Mouse (Mus musculus): ENCODE measurements at regions not wholly inside any gene's neighbourhood (a gene's known extent, or its start where the extent isn't known, plus 50 kb on each side); places are given as distances from the start of the nearest gene placed in this dataset.
A peak's percentile ranks its signal among the peaks of the same experiment; 100 is the strongest.

GRCm38 (mm10) chr6:148571651-148572050 lies 127.5 kb upstream of the Tmtc1 start:
- Histone ChIP-seq H3K4me2 (ENCODE audit: low read length) (no peak overlapping the region), H3K27ac (ENCODE audit: low read depth) (no peak overlapping the region), H3K4me3 (ENCODE audit: low read depth, low read length) (no peak overlapping the region), H3K9me3 (ENCODE audit: control insufficient read depth, low read length) (no peaks in the 10 kb centered on the region), H3K9ac (ENCODE audit: low read length) (no peak overlapping the region), H3K36me3 (ENCODE audit: control insufficient read depth, insufficient read depth, low read length) (no peaks in the 10 kb centered on the region), H3K27me3 (replicated peaks; ENCODE audit: control insufficient read depth, insufficient read depth, low read length) (no peaks in the 10 kb centered on the region), H3K4me1 (replicated peaks; ENCODE audit: control insufficient read depth, insufficient read depth, low read length) (no peaks in the 10 kb centered on the region)
- DNase-seq (ENCODE audit: low spot score) (no peak), ATAC-seq (replicated peaks; ENCODE audit: low FRiP score, low TSS enrichment, low read depth) (no peak)
- WGBS, result 49% methylated on average over 3 of the region's 3 CpGs

GRCm38 (mm10) chr6:148564146-148564545 lies 120.0 kb upstream of the Tmtc1 start:
- H3K4me1 ChIP-seq (replicated peaks; ENCODE audit: control insufficient read depth, insufficient read depth, low read length), result 0 out of 2 replicates have a peak, but pooled peaks cover 6% of the 10 kb centered on the region
- no peak overlapping the region for H3K4me2 ChIP-seq (ENCODE audit: low read length)
- H3K27me3 ChIP-seq (replicated peaks; ENCODE audit: control insufficient read depth, insufficient read depth, low read length), result no peaks in the 10 kb centered on the region
- H3K9me3 ChIP-seq (ENCODE audit: control insufficient read depth, low read length), result no peaks in the 10 kb centered on the region
- DNase-seq (ENCODE audit: low spot score) (no peak), ATAC-seq (replicated peaks; ENCODE audit: low FRiP score, low TSS enrichment, low read depth) (no peak)
- H3K36me3 ChIP-seq (ENCODE audit: control insufficient read depth, insufficient read depth, low read length), result no peaks in the 10 kb centered on the region
- no peak overlapping the region for H3K4me3 ChIP-seq (ENCODE audit: low read depth, low read length)
- no peak overlapping the region for H3K27ac ChIP-seq (ENCODE audit: low read depth)
- no peak overlapping the region for H3K9ac ChIP-seq (ENCODE audit: low read length)
- 86% methylated on average over 2 of the region's 2 CpGs for WGBS

- no peaks in the 10 kb centered on the region for H3K27me3 ChIP-seq (replicated peaks; ENCODE audit: control insufficient read depth, insufficient read depth, low read length)
- DNase-seq (ENCODE audit: low spot score), result no peak
Measured at GRCm38 (mm10) chr6:148562206-148562708, 118.1 kb upstream of the Tmtc1 start.

GRCm38 (mm10) chr6:148556484-148556871 lies 112.3 kb upstream of the Tmtc1 start:
- no peak overlapping the region for H3K4me3 ChIP-seq (ENCODE audit: low read depth, low read length)
- no peaks in the 10 kb centered on the region for H3K36me3 ChIP-seq (ENCODE audit: control insufficient read depth, insufficient read depth, low read length)
- H3K4me1 ChIP-seq (replicated peaks; ENCODE audit: control insufficient read depth, insufficient read depth, low read length), result peaks cover 9% of the 10 kb centered on the region
- no peaks in the 10 kb centered on the region for H3K27me3 ChIP-seq (replicated peaks; ENCODE audit: control insufficient read depth, insufficient read depth, low read length)
- ATAC-seq (replicated peaks; ENCODE audit: low FRiP score, low TSS enrichment, low read depth) (no peak), DNase-seq (ENCODE audit: low spot score) (no peak)
- H3K27ac ChIP-seq (ENCODE audit: low read depth), result peak overlapping the region; percentile 75
- H3K4me2 ChIP-seq (ENCODE audit: low read length), result no peak overlapping the region
- no peak overlapping the region for H3K9ac ChIP-seq (ENCODE audit: low read length)
- 46% methylated on average over 2 of the region's 2 CpGs for WGBS
- H3K9me3 ChIP-seq (ENCODE audit: control insufficient read depth, low read length), result no peaks in the 10 kb centered on the region

More at GRCm38 (mm10) chr6:148562206-148562708, 118.1 kb upstream of the Tmtc1 start:
- no peak overlapping the region for H3K4me3 ChIP-seq (ENCODE audit: low read depth, low read length)
- no peak overlapping the region for H3K27ac ChIP-seq (ENCODE audit: low read depth)
- ATAC-seq (replicated peaks; ENCODE audit: low FRiP score, low TSS enrichment, low read depth), result no peak
- 0 out of 2 replicates have a peak, but pooled peaks cover 6% of the 10 kb centered on the region for H3K4me1 ChIP-seq (replicated peaks; ENCODE audit: control insufficient read depth, insufficient read depth, low read length)
- WGBS, result 26% methylated on average over 2 of the region's 2 CpGs
- H3K4me2 ChIP-seq (ENCODE audit: low read length), result no peak overlapping the region
- H3K36me3 ChIP-seq (ENCODE audit: control insufficient read depth, insufficient read depth, low read length), result no peaks in the 10 kb centered on the region
- H3K9ac ChIP-seq (ENCODE audit: low read length), result no peak overlapping the region
- H3K9me3 ChIP-seq (ENCODE audit: control insufficient read depth, low read length), result no peaks in the 10 kb centered on the region

- peak overlapping the region; percentile 75 for H3K27ac ChIP-seq (ENCODE audit: low read depth)
- no peak for DNase-seq (ENCODE audit: low spot score)
- H3K9ac ChIP-seq (ENCODE audit: low read length), result no peak overlapping the region
- no peak overlapping the region for H3K4me3 ChIP-seq (ENCODE audit: low read depth, low read length)
- H3K27me3 ChIP-seq (replicated peaks; ENCODE audit: control insufficient read depth, insufficient read depth, low read length), result no peaks in the 10 kb centered on the region
- no peaks in the 10 kb centered on the region for H3K9me3 ChIP-seq (ENCODE audit: control insufficient read depth, low read length)
- peaks cover 9% of the 10 kb centered on the region for H3K4me1 ChIP-seq (replicated peaks; ENCODE audit: control insufficient read depth, insufficient read depth, low read length)
- no peak overlapping the region for H3K4me2 ChIP-seq (ENCODE audit: low read length)
- no peak for ATAC-seq (replicated peaks; ENCODE audit: low FRiP score, low TSS enrichment, low read depth)
- 58% methylated on average over 5 of the region's 5 CpGs for WGBS
- no peaks in the 10 kb centered on the region for H3K36me3 ChIP-seq (ENCODE audit: control insufficient read depth, insufficient read depth, low read length)
Measured at GRCm38 (mm10) chr6:148555651-148556483, 111.7 kb upstream of the Tmtc1 start.

GRCm38 (mm10) chr6:148554463-148554862 lies 110.3 kb upstream of the Tmtc1 start:
- WGBS, result 91% methylated on average over 3 of the region's 3 CpGs
- Histone ChIP-seq H3K27me3 (replicated peaks; ENCODE audit: control insufficient read depth, insufficient read depth, low read length) (no peaks in the 10 kb centered on the region), H3K4me3 (ENCODE audit: low read depth, low read length) (no peak overlapping the region), H3K4me2 (ENCODE audit: low read length) (no peak overlapping the region), H3K9ac (ENCODE audit: low read length) (no peak overlapping the region), H3K27ac (ENCODE audit: low read depth) (no peak overlapping the region), H3K9me3 (ENCODE audit: control insufficient read depth, low read length) (no peaks in the 10 kb centered on the region), H3K4me1 (replicated peaks; ENCODE audit: control insufficient read depth, insufficient read depth, low read length) (peaks cover 9% of the 10 kb centered on the region), H3K36me3 (ENCODE audit: control insufficient read depth, insufficient read depth, low read length) (no peaks in the 10 kb centered on the region)
- DNase-seq (ENCODE audit: low spot score), result no peak
- ATAC-seq (replicated peaks; ENCODE audit: low FRiP score, low TSS enrichment, low read depth), result no peak

GRCm38 (mm10) chr6:148553616-148554015 lies 109.4 kb upstream of the Tmtc1 start:
- ATAC-seq (replicated peaks; ENCODE audit: low FRiP score, low TSS enrichment, low read depth), result no peak
- Histone ChIP-seq H3K27me3 (replicated peaks; ENCODE audit: control insufficient read depth, insufficient read depth, low read length) (no peaks in the 10 kb centered on the region), H3K27ac (ENCODE audit: low read depth) (no peak overlapping the region), H3K36me3 (ENCODE audit: control insufficient read depth, insufficient read depth, low read length) (no peaks in the 10 kb centered on the region), H3K4me2 (ENCODE audit: low read length) (no peak overlapping the region), H3K9me3 (ENCODE audit: control insufficient read depth, low read length) (no peaks in the 10 kb centered on the region), H3K4me3 (ENCODE audit: low read depth, low read length) (no peak overlapping the region), H3K9ac (ENCODE audit: low read length) (no peak overlapping the region), H3K4me1 (replicated peaks; ENCODE audit: control insufficient read depth, insufficient read depth, low read length) (peaks cover 9% of the 10 kb centered on the region)
- no peak for DNase-seq (ENCODE audit: low spot score)
- 81% methylated on average over 5 of the region's 5 CpGs for WGBS

- Histone ChIP-seq H3K4me1 (replicated peaks; ENCODE audit: control insufficient read depth, insufficient read depth, low read length) (peaks cover 4% of the 10 kb centered on the region; the same call in 1 of the 2 replicates), H3K9me3 (ENCODE audit: control insufficient read depth, low read length) (no peaks in the 10 kb centered on the region), H3K27ac (ENCODE audit: low read depth) (no peak overlapping the region), H3K4me3 (ENCODE audit: low read depth, low read length) (no peak overlapping the region), H3K36me3 (ENCODE audit: control insufficient read depth, insufficient read depth, low read length) (no peaks in the 10 kb centered on the region), H3K4me2 (ENCODE audit: low read length) (no peak overlapping the region), H3K27me3 (replicated peaks; ENCODE audit: control insufficient read depth, insufficient read depth, low read length) (no peaks in the 10 kb centered on the region), H3K9ac (ENCODE audit: low read length) (no peak overlapping the region)
- DNase-seq (ENCODE audit: low spot score), result no peak
- ATAC-seq (replicated peaks; ENCODE audit: low FRiP score, low TSS enrichment, low read depth), result no peak
- 50% methylated on average over 3 of the region's 3 CpGs for WGBS
Measured at GRCm38 (mm10) chr6:148551097-148551496, 106.9 kb upstream of the Tmtc1 start.
